Mouse (Mus musculus): Measurements from ENCODE around the gene Slc13a2.

The Slc13a2 gene

GRCm38 (mm10) chr11:78422055-78422819 lies at the start of gene Slc13a2:
TSS of gene Slc13a2 (minus strand) at chr11:78422217.
- peak; percentile 88 for DNase-seq

- DNase-seq = no peak
Measured at GRCm38 (mm10) chr11:78471326-78472103, 49.5 kb upstream of the Slc13a2 start.

GRCm38 (mm10) chr11:78467932-78468331 lies 45.9 kb upstream of the Slc13a2 start:
- DNase-seq = no peak

GRCm38 (mm10) chr11:78467515-78467914 lies 45.5 kb upstream of the Slc13a2 start:
- DNase-seq = no peak

GRCm38 (mm10) chr11:78466242-78466912 lies 44.4 kb upstream of the Slc13a2 start:
- DNase-seq = no peak

- DNase-seq = peak; percentile 86
Measured at GRCm38 (mm10) chr11:78465568-78466180, 43.7 kb upstream of the Slc13a2 start, which contains the start of gene Slc46a1. TSS of gene Slc46a1 (plus strand) at chr11:78465697.

- no peak for DNase-seq
Measured at GRCm38 (mm10) chr11:78465116-78465515, 43.1 kb upstream of the Slc13a2 start.

- DNase-seq = no peak
Measured at GRCm38 (mm10) chr11:78463286-78464036, 41.4 kb upstream of the Slc13a2 start.

GRCm38 (mm10) chr11:78462669-78463068 lies 40.7 kb upstream of the Slc13a2 start:
- DNase-seq = no peak

GRCm38 (mm10) chr11:78461894-78462293 lies 39.9 kb upstream of the Slc13a2 start:
- DNase-seq = no peak

- DNase-seq = no peak
Measured at GRCm38 (mm10) chr11:78458740-78459139, 36.7 kb upstream of the Slc13a2 start.

GRCm38 (mm10) chr11:78455308-78455707 lies 33.3 kb upstream of the Slc13a2 start:
- peak; percentile 33 for DNase-seq

- DNase-seq = no peak
Measured at GRCm38 (mm10) chr11:78454276-78454675, 32.3 kb upstream of the Slc13a2 start.

GRCm38 (mm10) chr11:78453675-78454074 lies 31.7 kb upstream of the Slc13a2 start:
- DNase-seq = peak; percentile 40

- DNase-seq = no peak
Measured at GRCm38 (mm10) chr11:78450337-78450736, 28.3 kb upstream of the Slc13a2 start.

GRCm38 (mm10) chr11:78448242-78448641 lies 26.2 kb upstream of the Slc13a2 start:
- DNase-seq = no peak

- no peak for DNase-seq
Measured at GRCm38 (mm10) chr11:78447168-78447567, 25.2 kb upstream of the Slc13a2 start.

GRCm38 (mm10) chr11:78443115-78443514 lies 21.1 kb upstream of the Slc13a2 start:
- DNase-seq = no peak

GRCm38 (mm10) chr11:78438399-78438930 lies 16.4 kb upstream of the Slc13a2 start:
- DNase-seq = no peak

- DNase-seq = no peak
Measured at GRCm38 (mm10) chr11:78437182-78437581, 15.2 kb upstream of the Slc13a2 start.

- no peak for DNase-seq
Measured at GRCm38 (mm10) chr11:78435776-78436349, 13.8 kb upstream of the Slc13a2 start.

- no peak for DNase-seq
Measured at GRCm38 (mm10) chr11:78434052-78434451, 12.0 kb upstream of the Slc13a2 start.
